Mouse (Mus musculus) forebrain, embryonic 10.5 days (tissue): Measurements from ENCODE around the gene Gm49361. TPM values are rescaled to one million over a fixed set of nuclear protein-coding genes. Genes with fewer than 3 reads are reported as not detected.

Experiments used
- DNase-seq: peaks from one replicate; pipeline ENCODE4 v3.0.0-alpha.2; 2017; ENCODE audit warnings: low spot score; ENCODE audit errors: extremely low spot score
- H3K27ac ChIP-seq: fragments of 300-500 bp; sonication (generic); 2 replicates; pipeline ENCODE4 v1.5.1; 2016; ENCODE audit warnings: mild to moderate bottlenecking
- H3K27me3 ChIP-seq: fragments of 300-500 bp; sonication (generic); 2 replicates; pipeline ENCODE4 v1.6.1; 2016; ENCODE audit warnings: mild to moderate bottlenecking; ENCODE audit not compliant: poor library complexity, severe bottlenecking
- H3K36me3 ChIP-seq: fragments of 300-500 bp; sonication (generic); replicated peaks from 2 replicates; pipeline ENCODE4 v1.6.1; 2016; ENCODE audit warnings: mild to moderate bottlenecking, moderate library complexity
- H3K4me1 ChIP-seq: fragments of 300-500 bp; sonication (generic); 2 replicates; pipeline ENCODE4 v1.6.1; 2016
- H3K4me3 ChIP-seq: fragments of 300-500 bp; sonication (generic); 2 replicates; pipeline ENCODE4 v1.5.1; 2016; ENCODE audit warnings: mild to moderate bottlenecking, moderate library complexity
- H3K9me3 ChIP-seq: fragments of 300-500 bp; sonication (generic); 2 replicates; pipeline ENCODE4 v1.6.1; 2016; ENCODE audit warnings: mild to moderate bottlenecking, moderate library complexity
- WGBS: fragments of 180-500 bp; shearing (Covaris S2); methylation state at CpG from one replicate; pipeline ENCODE4 v1.1.7; 2016; 5-methylcytosine and 5-hydroxymethylcytosine counted together
- polyA plus RNA-seq: library from polyadenylated mRNA; unstranded; fragments of >200 nt; fragmentation: Nextera tagmentation; extraction: Ambion mirVana; gene quantifications from 2 replicates; pipeline ENCODE4 v1.2.1, GENCODE M21; 2016

The Gm49361 gene
- polyA plus RNA-seq, 1 experiment from 2014 or later = not detected

DNA sequence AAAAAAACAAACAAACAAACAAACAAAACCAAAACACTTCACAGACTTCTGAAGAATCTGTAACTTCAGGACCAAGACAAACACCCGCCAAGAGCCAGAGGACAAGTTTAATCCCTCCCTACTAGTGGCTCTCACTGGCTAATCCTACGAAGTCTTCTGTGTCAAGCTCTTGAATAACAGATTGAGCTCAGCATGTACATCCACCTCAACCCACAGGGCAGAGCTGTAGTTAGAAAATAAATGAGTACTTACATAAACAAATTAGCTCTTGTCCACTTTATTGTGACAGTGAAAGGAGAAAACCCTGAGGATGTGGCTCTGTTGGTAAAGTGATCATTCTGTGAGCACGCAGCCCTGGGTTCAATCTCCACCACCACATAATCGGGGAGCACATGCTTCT lies 124.2 kb downstream of the Gm49361 start:
- WGBS = 74% methylated on average over 4 of the region's 4 CpGs
- Histone ChIP-seq H3K36me3 (peaks cover 62% of the 10 kb centered on the region), H3K27me3 (no peaks in the 10 kb centered on the region), H3K4me3 (no peak overlapping the region), H3K4me1 (peaks cover 22% of the 10 kb centered on the region), H3K9me3 (no peaks in the 10 kb centered on the region), H3K27ac (no peak overlapping the region)
- no peak for DNase-seq

DNA sequence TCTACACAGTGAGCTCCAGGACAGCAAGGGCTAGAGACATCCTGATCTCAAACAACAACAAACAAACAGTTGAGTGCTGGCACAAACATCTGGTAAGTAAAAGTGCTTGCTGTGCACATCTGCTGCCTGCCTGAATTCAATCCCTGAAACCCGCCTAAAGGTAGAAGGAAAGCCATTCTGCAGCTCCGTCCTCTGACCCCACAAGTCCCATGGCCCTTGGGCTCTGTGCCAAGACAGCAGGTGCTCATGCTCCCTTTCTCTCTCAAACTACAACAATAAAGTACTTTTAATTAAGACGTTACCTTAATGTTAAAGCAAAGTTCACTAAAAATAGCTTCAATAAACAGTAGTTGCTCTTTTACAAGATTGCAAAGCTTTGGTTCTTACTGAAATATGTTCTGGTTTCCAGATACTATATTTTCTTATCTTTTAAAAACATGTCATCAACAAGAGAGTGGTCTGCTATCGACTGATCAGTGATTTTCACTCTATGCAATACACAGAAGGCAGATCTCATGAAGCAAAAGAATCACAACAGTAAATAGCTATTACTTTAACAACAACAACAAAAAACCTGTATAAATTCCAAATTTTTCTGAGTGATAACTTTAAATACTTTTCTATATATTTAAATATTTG lies 125.2 kb downstream of the Gm49361 start:
- Histone ChIP-seq H3K9me3 (no peaks in the 10 kb centered on the region), H3K36me3 (peaks cover 58% of the 10 kb centered on the region), H3K27me3 (no peaks in the 10 kb centered on the region), H3K4me3 (no peak overlapping the region), H3K27ac (no peak overlapping the region), H3K4me1 (peaks cover 25% of the 10 kb centered on the region)
- DNase-seq = no peak
- 86% methylated on average over 4 of the region's 4 CpGs for WGBS

- H3K4me1 ChIP-seq = peaks cover 30% of the 10 kb centered on the region
- H3K4me3 ChIP-seq = no peak overlapping the region
- no peak for DNase-seq
- peaks cover 47% of the 10 kb centered on the region for H3K36me3 ChIP-seq
- WGBS = 55% methylated on average over 2 of the region's 2 CpGs
- no peaks in the 10 kb centered on the region for H3K9me3 ChIP-seq
- no peaks in the 10 kb centered on the region for H3K27me3 ChIP-seq
- H3K27ac ChIP-seq = no peak overlapping the region
These were observed 126.4 kb downstream of the Gm49361 start for GRCm38 (mm10) chr14:57619487-57619886.

DNA sequence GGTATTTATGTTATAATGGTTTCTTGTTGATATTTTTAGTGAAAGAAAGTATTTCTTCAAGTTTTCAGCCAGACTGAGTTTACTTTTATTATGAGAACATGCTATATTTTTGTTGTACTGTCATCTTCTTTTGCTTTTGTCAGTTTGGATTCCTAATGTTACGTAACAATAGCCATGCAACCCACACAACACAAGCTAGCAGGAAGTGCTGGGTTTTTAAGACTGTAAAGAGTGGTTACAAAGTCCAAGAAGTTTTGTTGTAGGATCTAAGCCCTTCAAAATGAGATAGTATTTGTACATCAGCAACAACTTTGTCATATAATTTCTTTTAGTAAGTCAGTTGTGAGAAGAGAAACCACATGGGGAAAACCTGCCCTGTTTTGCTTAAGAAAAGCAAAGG lies 128.2 kb downstream of the Gm49361 start:
- no peak for DNase-seq
- Histone ChIP-seq H3K9me3 (no peaks in the 10 kb centered on the region), H3K27ac (no peak overlapping the region), H3K36me3 (peaks cover 38% of the 10 kb centered on the region), H3K4me3 (no peak overlapping the region), H3K4me1 (peaks cover 25% of the 10 kb centered on the region), H3K27me3 (no peaks in the 10 kb centered on the region)
- WGBS = 94% methylated on average over 1 of the region's 1 CpGs

DNA sequence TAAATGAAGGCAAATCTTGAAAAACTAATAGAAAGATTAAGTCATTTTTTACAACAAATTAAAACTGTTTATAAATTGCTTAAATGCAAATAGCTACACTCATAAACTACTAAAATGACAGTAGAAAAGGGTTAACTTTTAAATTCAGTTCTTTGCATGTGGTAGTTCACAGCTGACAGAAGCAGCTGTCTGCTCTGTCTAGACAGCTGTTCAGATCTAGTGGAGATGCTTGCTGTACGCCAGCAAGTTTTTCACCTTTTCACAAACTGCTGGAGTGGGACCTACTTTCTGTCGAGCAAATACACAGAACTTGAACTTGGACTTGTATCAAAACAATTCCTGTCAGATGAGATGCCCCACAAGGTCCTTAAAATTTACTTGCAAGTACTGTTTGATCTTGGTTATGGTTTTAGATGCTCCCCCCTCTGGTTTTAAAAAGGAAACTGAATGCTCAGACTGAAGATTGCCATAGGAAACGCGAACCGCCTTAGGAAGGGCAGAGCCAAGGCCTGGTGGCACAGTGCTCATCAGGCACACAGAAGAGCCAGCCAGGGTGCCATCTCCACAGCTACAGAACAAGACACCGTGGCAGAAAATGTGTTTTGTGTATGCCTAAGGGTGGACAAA lies 129.5 kb downstream of the Gm49361 start:
- no peak overlapping the region for H3K4me3 ChIP-seq
- H3K27ac ChIP-seq = no peak overlapping the region
- no peaks in the 10 kb centered on the region for H3K27me3 ChIP-seq
- DNase-seq = no peak
- peaks cover 17% of the 10 kb centered on the region for H3K4me1 ChIP-seq
- no peaks in the 10 kb centered on the region for H3K9me3 ChIP-seq
- 96% methylated on average over 6 of the region's 6 CpGs for WGBS
- H3K36me3 ChIP-seq = peaks cover 30% of the 10 kb centered on the region

DNA sequence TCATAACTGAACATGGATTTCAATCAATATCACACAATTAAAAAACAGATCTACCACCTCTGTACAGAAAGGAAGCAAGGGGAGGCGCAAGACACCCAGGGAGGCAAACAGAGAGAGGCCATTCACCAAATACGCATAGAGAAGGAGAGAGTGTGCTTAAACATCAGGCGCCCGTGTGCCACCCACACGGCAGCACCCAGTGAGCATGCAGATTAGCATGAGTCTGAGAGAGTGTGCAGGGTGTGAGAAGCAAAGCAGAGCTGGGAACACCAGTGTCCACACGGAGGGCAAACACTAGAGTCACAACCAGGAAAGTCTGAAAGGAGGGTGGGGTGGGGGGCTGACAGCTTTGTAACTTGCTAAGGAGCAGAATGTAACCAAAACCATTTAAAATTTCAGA lies 130.1 kb downstream of the Gm49361 start:
- no peak overlapping the region for H3K4me3 ChIP-seq
- H3K27me3 ChIP-seq = no peaks in the 10 kb centered on the region
- H3K27ac ChIP-seq = no peak overlapping the region
- 90% methylated on average over 6 of the region's 6 CpGs for WGBS
- DNase-seq = no peak
- peaks cover 23% of the 10 kb centered on the region for H3K4me1 ChIP-seq
- H3K9me3 ChIP-seq = no peaks in the 10 kb centered on the region
- peaks cover 29% of the 10 kb centered on the region for H3K36me3 ChIP-seq

- DNase-seq = no peak
These were observed 134.9 kb downstream of the Gm49361 start for GRCm38 (mm10) chr14:57611034-57611433.

GRCm38 (mm10) chr14:57609816-57610329 lies 136.0 kb downstream of the Gm49361 start:
- Histone ChIP-seq H3K9me3 (no peaks in the 10 kb centered on the region), H3K4me3 (no peak overlapping the region), H3K36me3 (peaks cover 20% of the 10 kb centered on the region), H3K27me3 (no peaks in the 10 kb centered on the region), H3K27ac (no peak overlapping the region), H3K4me1 (peaks cover 11% of the 10 kb centered on the region)
- WGBS = 89% methylated on average over 4 of the region's 4 CpGs
- DNase-seq = no peak

More at GRCm38 (mm10) chr14:57611034-57611433, 134.9 kb downstream of the Gm49361 start:
- Histone ChIP-seq H3K27me3 (no peaks in the 10 kb centered on the region), H3K9me3 (no peaks in the 10 kb centered on the region), H3K27ac (no peak overlapping the region; the same call in 1 of the 2 replicates), H3K36me3 (peaks cover 20% of the 10 kb centered on the region), H3K4me1 (peaks cover 19% of the 10 kb centered on the region), H3K4me3 (no peak overlapping the region)
- WGBS = 62% methylated on average over 2 of the region's 2 CpGs

- no peak for DNase-seq
- Histone ChIP-seq H3K4me3 (no peak overlapping the region), H3K36me3 (peaks cover 36% of the 10 kb centered on the region), H3K27ac (no peak overlapping the region), H3K9me3 (no peaks in the 10 kb centered on the region), H3K4me1 (peaks cover 11% of the 10 kb centered on the region), H3K27me3 (no peaks in the 10 kb centered on the region)
- WGBS = 86% methylated on average over 1 of the region's 1 CpGs
These were observed 138.4 kb downstream of the Gm49361 start for GRCm38 (mm10) chr14:57607500-57607899.

DNA sequence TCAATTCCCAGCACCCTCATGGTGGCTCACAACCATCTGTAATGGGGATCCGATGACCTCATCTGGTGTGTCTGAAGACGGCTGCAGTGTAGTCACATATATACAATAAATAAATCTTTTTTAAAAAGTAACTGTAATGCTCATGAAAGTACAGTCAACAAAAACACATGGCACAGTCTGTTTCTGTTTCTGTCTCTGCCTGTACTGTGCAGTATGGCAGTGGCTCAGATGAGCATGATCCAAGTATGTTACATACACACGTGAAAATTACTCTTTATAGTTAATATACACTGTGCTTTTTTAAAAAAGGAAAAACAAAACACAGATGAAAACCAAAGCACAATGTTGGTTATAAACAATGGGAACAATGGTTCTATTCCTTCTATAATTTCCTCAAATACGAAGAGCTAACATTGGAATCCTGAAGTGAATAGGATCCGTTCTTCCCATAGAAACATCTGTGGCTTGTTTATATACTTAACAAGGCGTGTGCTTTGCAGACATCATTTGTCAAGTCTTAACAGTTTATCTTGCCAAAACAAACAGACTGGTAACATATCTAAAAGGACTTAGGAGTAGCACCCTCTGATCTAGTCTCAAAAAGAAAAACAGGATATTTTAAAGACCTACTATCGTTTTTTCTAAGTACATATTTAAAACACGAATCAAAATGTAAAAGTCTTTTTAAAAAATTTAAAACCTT lies 139.1 kb downstream of the Gm49361 start:
- 91% methylated on average over 8 of the region's 8 CpGs for WGBS
- H3K9me3 ChIP-seq = no peaks in the 10 kb centered on the region
- H3K27ac ChIP-seq = no peak overlapping the region
- H3K4me1 ChIP-seq = peaks cover 11% of the 10 kb centered on the region
- H3K36me3 ChIP-seq = peaks cover 42% of the 10 kb centered on the region
- no peak overlapping the region for H3K4me3 ChIP-seq
- DNase-seq = no peak
- no peaks in the 10 kb centered on the region for H3K27me3 ChIP-seq

- H3K9me3 ChIP-seq = no peaks in the 10 kb centered on the region
- H3K27ac ChIP-seq = no peak overlapping the region
- no peak overlapping the region for H3K4me3 ChIP-seq
- H3K36me3 ChIP-seq = peaks cover 95% of the 10 kb centered on the region
- no peaks in the 10 kb centered on the region for H3K27me3 ChIP-seq
- 90% methylated on average over 5 of the region's 5 CpGs for WGBS
- no peaks in the 10 kb centered on the region for H3K4me1 ChIP-seq
- DNase-seq = no peak
These were observed 152.6 kb downstream of the Gm49361 start for GRCm38 (mm10) chr14:57593279-57593678.
